Mouse (Mus musculus) gastrocnemius, adult 18-20 months (tissue): ENCODE results near the gene Lancl2. TPM values are rescaled to one million over a fixed set of nuclear protein-coding genes. Genes with fewer than 3 reads are reported as not detected.

Experiments used
- DNase-seq: peaks from one replicate; pipeline ENCODE4 v3.0.0; 2021; ENCODE audit warnings: low spot score
- long read RNA-seq, 2 experiments: library from polyadenylated mRNA; stranded (forward); transcript quantifications; one replicate each; pipeline ENCODE4 v2.0.0; 2021
- total RNA-seq, 2 experiments: library from RNA; stranded (reverse); gene quantifications; 2 replicates each; pipeline ENCODE4 v1.2.3; 2021

Lancl2 gene
- 10 to 100 TPM in 1 of 2 experiments, 1 to 10 TPM in 1; 9.9 to 10.6 TPM for total RNA-seq
- long read RNA-seq, experiment 1, partial matches to known transcripts: 1 of 5 reads
- long read RNA-seq, experiment 1, other reads (novel, unspliced or antisense): 0 of 5 reads
- long read RNA-seq, experiment 2, transcript Lancl2-201 (9 exons, 2,509 nt): major isoform, 7 of 9 reads
- long read RNA-seq, experiment 2, partial matches to known transcripts: 0 of 9 reads
- long read RNA-seq, experiment 2, other reads (novel, unspliced or antisense): 2 of 9 reads

GRCm38 (mm10) chr6:57702376-57702742, at the start of gene Lancl2:
Gene Lancl2 (plus strand): TSS chr6:57702540.
- DNase-seq: peak; percentile 22

- no peak for DNase-seq
These were observed 41.0 kb upstream of the Lancl2 start for GRCm38 (mm10) chr6:57661295-57661694.

- DNase-seq: no peak
These were observed 18.2 kb upstream of the Lancl2 start for GRCm38 (mm10) chr6:57684156-57684555.

- peak; percentile 88 for DNase-seq
These were observed 10.7 kb upstream of the Lancl2 start, which contains the start of gene Pyurf for GRCm38 (mm10) chr6:57691467-57692261. Gene Pyurf (minus strand): TSS chr6:57692078.

- no peak for DNase-seq
These were observed 9.2 kb upstream of the Lancl2 start for GRCm38 (mm10) chr6:57693116-57693515.

GRCm38 (mm10) chr6:57701686-57702085, 654 bp upstream of the Lancl2 start:
- no peak for DNase-seq

GRCm38 (mm10) chr6:57702743-57703499, 581 bp downstream of the Lancl2 start:
- peak; percentile 95 for DNase-seq

- no peak for DNase-seq
These were observed 1.4 kb downstream of the Lancl2 start for GRCm38 (mm10) chr6:57703703-57704102.

- DNase-seq: no peak
These were observed 4.4 kb downstream of the Lancl2 start for GRCm38 (mm10) chr6:57706721-57707120.

- DNase-seq: no peak
These were observed 9.4 kb downstream of the Lancl2 start for GRCm38 (mm10) chr6:57711726-57712125.

GRCm38 (mm10) chr6:57721347-57721746, 19.0 kb downstream of the Lancl2 start:
- DNase-seq: no peak

- no peak for DNase-seq
These were observed 40.4 kb downstream of the Lancl2 start for GRCm38 (mm10) chr6:57742749-57743148.

- peak; percentile 2 for DNase-seq
These were observed 41.0 kb downstream of the Lancl2 start for GRCm38 (mm10) chr6:57743333-57743732.

- no peak for DNase-seq
These were observed 41.8 kb downstream of the Lancl2 start for GRCm38 (mm10) chr6:57744123-57744522.

GRCm38 (mm10) chr6:57744974-57745747, 42.8 kb downstream of the Lancl2 start:
- no peak for DNase-seq

- no peak for DNase-seq
These were observed 43.4 kb downstream of the Lancl2 start for GRCm38 (mm10) chr6:57745748-57746129.

GRCm38 (mm10) chr6:57753962-57754759, 51.8 kb downstream of the Lancl2 start:
- no peak for DNase-seq

- DNase-seq: no peak
These were observed 60.7 kb downstream of the Lancl2 start for GRCm38 (mm10) chr6:57763054-57763453.

GRCm38 (mm10) chr6:57765095-57765878, 62.9 kb downstream of the Lancl2 start:
- no peak for DNase-seq

- DNase-seq: no peak
These were observed 63.9 kb downstream of the Lancl2 start for GRCm38 (mm10) chr6:57766287-57766686.
